Mouse (Mus musculus): ENCODE results near the gene Aurkb.

GRCm38 (mm10) chr11:69072234-69072633 is 26.8 kb downstream of the Aurkb start:
- TF ChIP-seq POLR2A (IDR thresholded peaks at IDR 0.05; ENCODE audit: low read depth, low read length) (no peak), CTCF (IDR thresholded peaks at IDR 0.05; ENCODE audit: borderline replicate concordance, insufficient read depth, low read length) (no peak)

All from embryonic fibroblast, embryonic 13.5 days (primary cell).